Mouse (Mus musculus): ENCODE data around the gene Pla2g4d.
"Not testable (repeated sequence)": the region's sequence is repeated elsewhere in the genome, so short reads cannot be mapped to it uniquely, and the experiment has no call there.

Gene Pla2g4d

DNA sequence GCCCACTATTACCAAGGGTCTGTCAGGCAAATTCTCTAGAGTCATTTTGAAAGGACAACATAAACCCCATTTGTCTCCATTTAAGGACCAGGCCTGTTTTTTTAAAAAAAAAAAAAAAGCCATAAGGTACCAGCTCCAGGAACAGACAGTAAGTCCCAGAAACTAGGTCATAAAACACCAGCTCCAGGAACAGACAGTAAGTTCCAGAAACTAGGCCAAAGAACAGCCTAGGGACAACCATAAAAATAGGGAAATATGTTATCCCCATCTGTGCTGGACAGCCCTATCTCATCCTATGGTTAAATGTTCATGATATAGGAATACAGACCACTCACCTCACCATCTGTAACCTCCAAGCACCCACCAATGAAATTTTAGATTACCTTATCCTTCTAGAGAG, 32.7 kb downstream of the Pla2g4d start:
- no peak for DNase-seq

DNA sequence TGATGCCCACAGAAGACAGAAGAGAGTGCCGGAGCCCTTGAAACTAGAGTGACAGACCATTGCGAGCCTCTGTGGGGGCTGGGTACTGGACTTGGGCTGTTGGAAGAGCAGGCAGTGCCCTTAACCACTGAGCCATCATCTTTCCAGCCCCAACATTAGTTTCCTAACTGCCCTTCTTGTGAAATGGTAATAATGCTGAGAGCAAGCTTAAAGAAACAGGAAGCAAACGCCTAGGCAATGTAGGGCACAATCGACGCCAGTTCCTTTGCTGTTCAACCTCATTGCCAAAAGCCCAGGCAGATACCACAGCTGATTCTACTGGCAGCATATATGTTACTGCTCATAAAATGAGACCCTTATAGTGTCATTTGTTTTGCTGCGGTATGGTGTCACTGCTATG, 36.4 kb downstream of the Pla2g4d start:
- no peak for DNase-seq

DNA sequence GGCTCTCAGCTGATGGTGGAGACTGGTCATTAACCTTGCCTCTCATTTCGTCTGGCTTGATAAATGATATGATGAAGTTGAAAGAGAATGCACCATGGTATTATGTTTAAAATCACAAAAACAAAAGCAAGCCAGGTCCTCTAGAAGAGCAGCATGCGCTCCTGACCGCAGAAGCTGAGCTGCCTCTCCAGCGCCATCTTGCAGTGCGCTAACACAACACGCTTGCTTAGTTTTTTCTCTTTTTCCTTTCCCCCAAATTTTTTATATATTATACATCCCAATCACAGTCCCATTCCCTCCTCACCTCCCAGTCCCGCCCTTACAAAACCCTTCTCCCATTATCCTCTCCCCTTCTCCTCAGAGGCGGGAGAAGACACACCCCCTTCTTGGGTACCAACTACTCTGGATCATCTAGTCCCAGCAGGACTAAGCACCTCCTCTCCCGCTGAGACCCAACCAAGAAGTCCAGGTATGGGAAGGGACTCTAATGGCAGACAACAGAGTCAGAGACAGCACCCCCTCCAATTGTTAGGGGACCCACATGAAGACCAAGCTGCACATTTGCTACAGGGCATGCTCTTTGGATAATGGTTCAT, 43.5 kb downstream of the Pla2g4d start:
- no peak for DNase-seq

DNA sequence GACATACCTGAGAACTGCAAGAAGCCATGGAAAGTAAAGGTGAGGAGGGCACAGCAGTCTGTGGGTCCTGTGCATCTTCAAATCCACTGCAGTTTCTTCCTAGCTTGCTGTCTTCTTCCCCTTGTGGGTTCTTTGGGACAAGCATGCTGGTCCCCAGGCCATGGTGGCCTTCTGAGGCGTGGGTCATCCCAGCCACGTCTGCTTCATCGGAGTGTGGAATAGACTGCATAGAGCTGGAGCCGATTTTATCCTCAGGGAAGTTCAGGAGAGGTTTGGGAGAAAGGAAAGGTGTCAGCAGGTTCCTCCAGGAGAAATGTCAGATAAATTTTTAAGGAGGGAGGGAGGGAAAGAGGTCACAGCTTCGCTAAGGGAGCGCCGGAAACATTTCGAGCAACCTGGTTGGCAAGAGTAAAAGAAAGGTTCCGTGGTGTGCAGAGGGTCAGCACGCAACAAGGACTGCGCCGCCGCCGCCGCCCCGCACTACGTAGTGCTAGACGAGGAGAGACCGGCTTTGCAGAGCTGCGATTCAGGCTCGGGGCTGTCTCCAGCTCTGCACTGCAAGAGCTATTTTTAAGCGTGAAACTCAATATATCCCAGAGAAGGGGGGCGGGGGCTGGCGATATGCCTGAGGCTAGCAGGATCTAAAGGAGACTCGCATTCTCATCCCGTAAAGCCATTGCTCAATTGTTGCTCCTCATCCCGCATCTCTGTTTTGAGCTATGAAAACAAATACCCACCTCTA, 44.1 kb downstream of the Pla2g4d start, which contains the start of gene Pla2g4e:
Pla2g4e (minus strand) TSS at position 657 of the 742 bp plus-strand sequence.
- DNase-seq = no peak

DNA sequence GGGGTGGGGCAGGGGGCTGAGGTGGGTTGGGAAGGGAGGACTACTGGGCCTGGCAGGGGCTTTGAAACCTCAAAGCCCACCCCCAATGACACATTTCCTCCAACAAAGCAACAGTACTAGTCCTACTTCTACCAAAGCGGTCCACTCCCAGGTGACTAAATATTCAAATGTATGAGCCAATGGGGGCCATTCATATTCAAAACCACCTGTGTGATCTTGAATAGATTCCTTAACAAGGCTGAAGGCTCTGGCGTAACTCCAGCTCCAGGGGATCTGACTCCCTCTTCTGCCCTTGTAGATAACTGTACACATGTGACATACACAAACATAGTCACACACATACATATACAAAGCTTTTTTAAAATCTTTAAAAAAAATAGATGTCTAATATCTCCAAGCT, 45.0 kb downstream of the Pla2g4d start:
- no peak for DNase-seq

DNA sequence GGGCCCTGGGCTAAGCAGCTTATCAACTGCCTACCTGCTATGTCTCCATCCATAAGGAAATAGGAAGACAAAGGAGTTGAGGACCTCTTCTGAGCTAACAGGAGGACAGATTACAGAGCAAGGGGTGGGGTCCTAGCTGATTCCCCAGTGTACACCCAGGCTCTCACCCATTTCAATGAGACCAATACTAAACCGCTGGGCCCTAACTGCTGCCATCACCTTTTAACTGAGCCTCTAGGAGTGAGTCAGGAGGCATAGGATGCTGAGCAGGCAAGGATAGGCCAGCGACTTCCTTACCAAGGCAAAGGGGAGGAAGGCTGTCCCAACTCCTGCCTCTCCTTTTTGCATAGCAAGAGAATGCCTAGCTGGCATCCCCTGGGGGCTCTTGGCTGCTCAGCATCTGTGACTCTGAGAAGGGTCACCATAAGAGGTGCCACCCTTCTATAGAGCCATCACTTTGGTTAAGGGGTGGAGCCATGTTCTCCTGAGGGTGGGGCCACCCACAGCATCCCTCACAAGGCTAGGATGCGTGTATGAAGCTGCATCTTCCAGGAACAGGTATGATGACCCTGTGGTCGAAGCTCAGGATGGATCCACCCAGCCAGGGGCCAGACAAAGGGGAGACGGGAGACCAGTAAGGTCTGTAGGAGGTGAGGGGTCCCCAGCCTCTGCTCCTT, 46.1 kb downstream of the Pla2g4d start:
- DNase-seq = no peak

DNA sequence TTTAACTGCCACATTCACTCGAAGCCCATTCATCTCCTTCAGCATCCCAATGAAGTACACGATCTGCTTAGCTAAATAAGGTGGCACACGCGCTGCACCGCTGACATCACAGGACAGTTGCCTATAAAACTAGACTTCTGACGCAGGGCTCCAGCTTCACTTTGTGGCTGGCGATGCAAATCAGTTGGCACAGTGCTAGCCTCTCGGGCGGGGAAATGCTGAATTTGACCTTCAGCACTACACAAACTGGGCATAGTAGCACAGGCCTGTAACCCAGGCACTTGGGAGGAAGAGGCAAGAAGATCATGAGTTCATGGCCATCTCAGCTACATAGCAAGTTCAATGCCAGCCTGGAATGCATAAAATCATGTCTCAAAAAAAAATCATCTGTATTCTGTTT, 50.3 kb downstream of the Pla2g4d start:
- DNase-seq = not testable (repeated sequence)

DNA sequence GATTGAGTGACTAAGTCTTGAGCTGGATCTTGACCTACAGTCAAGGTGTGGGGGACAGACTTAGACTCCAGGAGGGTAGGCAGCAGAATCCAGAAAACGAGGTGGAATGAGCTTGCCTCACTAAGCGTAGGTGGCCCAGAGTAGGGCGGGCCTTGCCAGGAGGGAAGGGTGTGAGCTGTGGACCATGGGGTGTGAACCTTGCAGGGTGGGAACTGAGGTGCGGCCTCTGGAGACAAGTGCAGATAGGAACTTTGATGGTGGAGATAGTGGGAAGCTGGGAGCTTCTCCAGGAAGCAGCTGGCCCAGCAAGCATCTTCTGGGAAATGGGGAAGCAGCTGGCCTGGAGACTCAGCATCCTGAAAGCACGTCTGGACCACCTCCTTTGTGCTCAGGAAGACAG, 51.2 kb downstream of the Pla2g4d start:
- DNase-seq = no peak

DNA sequence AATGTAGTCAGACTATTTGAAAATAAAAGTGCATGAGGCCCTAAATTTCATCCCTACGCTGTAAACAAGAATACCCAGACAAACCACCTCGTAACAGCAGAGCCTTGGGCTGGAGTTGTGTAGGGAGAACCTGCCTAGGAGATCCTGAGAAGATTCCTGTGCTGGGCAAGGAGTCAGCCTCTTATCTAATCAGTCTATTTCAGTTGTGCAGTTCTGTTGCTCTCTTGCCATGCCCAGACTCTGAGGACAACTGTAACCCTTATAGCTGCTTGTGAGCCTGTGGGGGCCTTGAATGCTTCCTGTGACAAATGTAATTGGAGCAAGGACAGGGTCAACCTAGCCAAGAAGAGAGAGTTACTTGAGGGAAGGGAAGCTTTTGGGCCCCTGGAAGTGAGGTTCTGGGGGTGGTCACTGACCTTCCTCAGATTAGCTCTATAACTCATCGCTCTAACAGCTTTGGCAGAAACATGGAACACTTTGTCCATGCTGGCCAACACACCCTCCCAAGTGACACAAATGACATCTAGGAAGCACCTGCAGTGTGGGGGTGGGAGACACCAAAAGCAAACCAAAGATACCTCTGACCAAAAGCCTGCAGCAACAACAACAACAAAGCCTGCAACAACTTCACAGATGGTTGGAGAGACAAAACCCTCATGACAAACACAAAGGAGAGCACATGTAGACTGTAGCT, 52.9 kb downstream of the Pla2g4d start:
- DNase-seq = no peak

DNA sequence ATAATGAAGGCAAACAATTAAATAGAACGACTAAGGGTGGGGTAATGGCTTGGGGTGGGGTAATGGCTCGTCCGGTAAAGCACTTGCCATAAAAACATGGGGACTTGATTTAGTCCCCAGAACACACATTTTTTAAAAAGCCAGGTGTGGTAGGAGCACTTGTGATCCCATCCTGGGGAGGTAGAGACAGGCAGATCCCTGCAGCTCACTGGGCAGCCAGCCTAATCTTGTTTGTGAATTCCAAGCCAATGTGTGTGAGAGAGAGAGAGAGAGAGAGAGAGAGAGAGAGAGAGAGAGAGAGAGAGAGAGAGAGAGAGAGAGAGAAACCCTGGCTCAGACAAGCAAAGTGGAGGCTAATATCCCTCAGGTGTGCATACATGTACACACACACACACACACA, 53.6 kb downstream of the Pla2g4d start:
- no peak for DNase-seq

DNA sequence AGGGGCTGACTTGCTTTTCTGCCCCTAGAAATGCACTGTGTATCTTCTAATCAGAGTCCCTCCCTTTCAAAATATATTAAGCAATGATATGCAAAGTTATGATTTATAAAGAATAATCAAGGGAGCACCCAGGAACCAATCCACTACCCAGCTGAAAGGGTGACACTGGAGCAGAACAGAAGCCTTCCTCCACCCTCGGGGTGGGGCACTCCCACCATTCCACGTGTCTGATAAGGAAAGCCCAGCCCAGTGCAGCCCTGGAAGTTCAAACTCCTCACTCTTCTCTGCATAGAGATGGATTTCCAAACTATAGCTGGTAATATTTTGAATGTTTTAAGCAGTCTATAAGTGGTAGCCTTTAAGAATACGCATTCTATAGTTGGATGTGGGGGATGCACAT, 57.4 kb downstream of the Pla2g4d start:
- DNase-seq = no peak
